Mouse (Mus musculus): ENCODE data around the gene Elp4. TPM values are rescaled to one million over a fixed set of nuclear protein-coding genes. Genes with fewer than 3 reads are reported as not detected.

The Elp4 gene
- polyA plus RNA-seq, 1 experiment from 2014 or later: 34.3 TPM

GRCm38 (mm10) chr2:105667626-105667950, 236.8 kb downstream of the Elp4 start:
- Histone ChIP-seq H3K27me3 (ENCODE audit: control insufficient read depth, insufficient read depth, low read depth, low read length) (peaks cover 99% of the 10 kb centered on the region), H3K9me3 (ENCODE audit: control insufficient read depth, low read length) (no peaks in the 10 kb centered on the region), H3K36me3 (ENCODE audit: control insufficient read depth, insufficient read depth, low read length) (no peaks in the 10 kb centered on the region), H3K4me1 (replicated peaks; ENCODE audit: control insufficient read depth, insufficient read depth, low read length) (peaks cover 5% of the 10 kb centered on the region), H3K27ac (ENCODE audit: low read length) (no peak overlapping the region), H3K4me2 (ENCODE audit: low read depth, low read length) (no peak overlapping the region), H3K9ac (ENCODE audit: low read length) (no peak overlapping the region), H3K4me3 (ENCODE audit: low read length) (no peak overlapping the region)
- under 1% methylated on average over 11 of the region's 11 CpGs for WGBS
- peak; percentile 63; the same call in 1 of the 2 replicates for ATAC-seq (ENCODE audit: low read depth)

GRCm38 (mm10) chr2:105666763-105667625, 237.4 kb downstream of the Elp4 start:
- no peaks in the 10 kb centered on the region for H3K36me3 ChIP-seq (ENCODE audit: control insufficient read depth, insufficient read depth, low read length)
- peaks cover 5% of the 10 kb centered on the region for H3K4me1 ChIP-seq (replicated peaks; ENCODE audit: control insufficient read depth, insufficient read depth, low read length)
- H3K27me3 ChIP-seq (ENCODE audit: control insufficient read depth, insufficient read depth, low read depth, low read length): peaks cover 98% of the 10 kb centered on the region
- WGBS: 1% methylated on average over 41 of the region's 41 CpGs
- no peak overlapping the region for H3K27ac ChIP-seq (ENCODE audit: low read length)
- no peak overlapping the region for H3K9ac ChIP-seq (ENCODE audit: low read length)
- H3K9me3 ChIP-seq (ENCODE audit: control insufficient read depth, low read length): no peaks in the 10 kb centered on the region
- H3K4me3 ChIP-seq (ENCODE audit: low read length): no peak overlapping the region
- no peak; the same call in 1 of the 2 replicates for ATAC-seq (ENCODE audit: low read depth)
- H3K4me2 ChIP-seq (ENCODE audit: low read depth, low read length): no peak overlapping the region

GRCm38 (mm10) chr2:105666331-105666730, 238.0 kb downstream of the Elp4 start:
- Histone ChIP-seq H3K27me3 (ENCODE audit: control insufficient read depth, insufficient read depth, low read depth, low read length) (peaks cover 97% of the 10 kb centered on the region), H3K27ac (ENCODE audit: low read length) (no peak overlapping the region), H3K4me2 (ENCODE audit: low read depth, low read length) (no peak overlapping the region), H3K36me3 (ENCODE audit: control insufficient read depth, insufficient read depth, low read length) (no peaks in the 10 kb centered on the region), H3K9me3 (ENCODE audit: control insufficient read depth, low read length) (no peaks in the 10 kb centered on the region), H3K9ac (ENCODE audit: low read length) (no peak overlapping the region), H3K4me3 (ENCODE audit: low read length) (no peak overlapping the region), H3K4me1 (replicated peaks; ENCODE audit: control insufficient read depth, insufficient read depth, low read length) (peaks cover 5% of the 10 kb centered on the region)
- ATAC-seq (ENCODE audit: low read depth): no peak
- 2% methylated on average over 6 of the region's 6 CpGs for WGBS

GRCm38 (mm10) chr2:105665491-105666250, 238.7 kb downstream of the Elp4 start:
- WGBS: 10% methylated on average over 5 of the region's 5 CpGs
- H3K9me3 ChIP-seq (ENCODE audit: control insufficient read depth, low read length): no peaks in the 10 kb centered on the region
- H3K27me3 ChIP-seq (ENCODE audit: control insufficient read depth, insufficient read depth, low read depth, low read length): peaks cover 95% of the 10 kb centered on the region
- no peak overlapping the region for H3K27ac ChIP-seq (ENCODE audit: low read length)
- peaks cover 5% of the 10 kb centered on the region for H3K4me1 ChIP-seq (replicated peaks; ENCODE audit: control insufficient read depth, insufficient read depth, low read length)
- H3K9ac ChIP-seq (ENCODE audit: low read length): no peak overlapping the region
- no peak overlapping the region for H3K4me2 ChIP-seq (ENCODE audit: low read depth, low read length)
- H3K4me3 ChIP-seq (ENCODE audit: low read length): no peak overlapping the region
- no peaks in the 10 kb centered on the region for H3K36me3 ChIP-seq (ENCODE audit: control insufficient read depth, insufficient read depth, low read length)
- no peak for ATAC-seq (ENCODE audit: low read depth)

- WGBS: 14% methylated on average over 5 of the region's 5 CpGs
- no peak overlapping the region for H3K27ac ChIP-seq (ENCODE audit: low read length)
- no peak overlapping the region for H3K9ac ChIP-seq (ENCODE audit: low read length)
- H3K27me3 ChIP-seq (ENCODE audit: control insufficient read depth, insufficient read depth, low read depth, low read length): peaks cover 94% of the 10 kb centered on the region
- no peak overlapping the region for H3K4me3 ChIP-seq (ENCODE audit: low read length)
- H3K36me3 ChIP-seq (ENCODE audit: control insufficient read depth, insufficient read depth, low read length): no peaks in the 10 kb centered on the region
- no peak overlapping the region for H3K4me2 ChIP-seq (ENCODE audit: low read depth, low read length)
- H3K9me3 ChIP-seq (ENCODE audit: control insufficient read depth, low read length): no peaks in the 10 kb centered on the region
- no peak for ATAC-seq (ENCODE audit: low read depth)
- peaks cover 5% of the 10 kb centered on the region for H3K4me1 ChIP-seq (replicated peaks; ENCODE audit: control insufficient read depth, insufficient read depth, low read length)
Measured at GRCm38 (mm10) chr2:105664996-105665395, 239.4 kb downstream of the Elp4 start.

- H3K4me2 ChIP-seq (ENCODE audit: low read depth, low read length): no peak overlapping the region
- no peak overlapping the region for H3K4me3 ChIP-seq (ENCODE audit: low read length)
- H3K27me3 ChIP-seq (ENCODE audit: control insufficient read depth, insufficient read depth, low read depth, low read length): peaks cover 95% of the 10 kb centered on the region
- H3K9ac ChIP-seq (ENCODE audit: low read length): no peak overlapping the region
- H3K4me1 ChIP-seq (replicated peaks; ENCODE audit: control insufficient read depth, insufficient read depth, low read length): 0 out of 2 replicates have a peak, but pooled peaks cover 3% of the 10 kb centered on the region
- H3K36me3 ChIP-seq (ENCODE audit: control insufficient read depth, insufficient read depth, low read length): no peaks in the 10 kb centered on the region
- no peak for ATAC-seq (ENCODE audit: low read depth)
- H3K9me3 ChIP-seq (ENCODE audit: control insufficient read depth, low read length): no peaks in the 10 kb centered on the region
- H3K27ac ChIP-seq (ENCODE audit: low read length): no peak overlapping the region
- WGBS: 1% methylated on average over 10 of the region's 10 CpGs
Measured at GRCm38 (mm10) chr2:105663101-105663511, 241.3 kb downstream of the Elp4 start.

GRCm38 (mm10) chr2:105662606-105663005, 241.8 kb downstream of the Elp4 start:
- Histone ChIP-seq H3K4me2 (ENCODE audit: low read depth, low read length) (no peak overlapping the region), H3K4me1 (replicated peaks; ENCODE audit: control insufficient read depth, insufficient read depth, low read length) (0 out of 2 replicates have a peak, but pooled peaks cover 3% of the 10 kb centered on the region), H3K4me3 (ENCODE audit: low read length) (no peak overlapping the region), H3K9ac (ENCODE audit: low read length) (no peak overlapping the region), H3K36me3 (ENCODE audit: control insufficient read depth, insufficient read depth, low read length) (no peaks in the 10 kb centered on the region), H3K9me3 (ENCODE audit: control insufficient read depth, low read length) (no peaks in the 10 kb centered on the region), H3K27ac (ENCODE audit: low read length) (no peak overlapping the region), H3K27me3 (ENCODE audit: control insufficient read depth, insufficient read depth, low read depth, low read length) (peaks cover 93% of the 10 kb centered on the region)
- WGBS: 2% methylated on average over 7 of the region's 7 CpGs
- no peak for ATAC-seq (ENCODE audit: low read depth)

GRCm38 (mm10) chr2:105662121-105662520, 242.2 kb downstream of the Elp4 start:
- no peak for ATAC-seq (ENCODE audit: low read depth)

GRCm38 (mm10) chr2:105661623-105662066, 242.7 kb downstream of the Elp4 start:
- no peak overlapping the region for H3K4me3 ChIP-seq (ENCODE audit: low read length)
- H3K36me3 ChIP-seq (ENCODE audit: control insufficient read depth, insufficient read depth, low read length): no peaks in the 10 kb centered on the region
- ATAC-seq (ENCODE audit: low read depth): no peak
- no peak overlapping the region for H3K4me2 ChIP-seq (ENCODE audit: low read depth, low read length)
- H3K9me3 ChIP-seq (ENCODE audit: control insufficient read depth, low read length): no peaks in the 10 kb centered on the region
- H3K27me3 ChIP-seq (ENCODE audit: control insufficient read depth, insufficient read depth, low read depth, low read length): peaks cover 93% of the 10 kb centered on the region
- no peaks in the 10 kb centered on the region for H3K4me1 ChIP-seq (replicated peaks; ENCODE audit: control insufficient read depth, insufficient read depth, low read length)
- no peak overlapping the region for H3K9ac ChIP-seq (ENCODE audit: low read length)
- WGBS: 2% methylated on average over 18 of the region's 18 CpGs
- H3K27ac ChIP-seq (ENCODE audit: low read length): no peak overlapping the region

More at GRCm38 (mm10) chr2:105662121-105662520, 242.2 kb downstream of the Elp4 start:
- H3K9ac ChIP-seq (ENCODE audit: low read length): no peak overlapping the region
- H3K27me3 ChIP-seq (ENCODE audit: control insufficient read depth, insufficient read depth, low read depth, low read length): peaks cover 93% of the 10 kb centered on the region
- H3K4me3 ChIP-seq (ENCODE audit: low read length): no peak overlapping the region
- H3K36me3 ChIP-seq (ENCODE audit: control insufficient read depth, insufficient read depth, low read length): no peaks in the 10 kb centered on the region
- H3K9me3 ChIP-seq (ENCODE audit: control insufficient read depth, low read length): no peaks in the 10 kb centered on the region
- WGBS: 5% methylated on average over 16 of the region's 16 CpGs
- H3K4me1 ChIP-seq (replicated peaks; ENCODE audit: control insufficient read depth, insufficient read depth, low read length): no peaks in the 10 kb centered on the region
- H3K4me2 ChIP-seq (ENCODE audit: low read depth, low read length): no peak overlapping the region
- no peak overlapping the region for H3K27ac ChIP-seq (ENCODE audit: low read length)
